Mouse (Mus musculus) lung, postnatal 0 days (tissue): ENCODE results near the gene Blm.

Source experiments
- CTCF ChIP-seq: IDR thresholded peaks from 2 replicates; pipeline ENCODE4 v1.5.1; 2016; ENCODE audit warnings: antibody characterized with exemption, mild to moderate bottlenecking
- EP300 ChIP-seq: IDR thresholded peaks from 2 replicates; pipeline ENCODE4 v1.6.1; 2016; ENCODE audit warnings: antibody characterized with exemption, mild to moderate bottlenecking, control low read depth

- TF ChIP-seq EP300: no peak
- peak; percentile 48 for TF ChIP-seq CTCF
These were observed 20.2 kb upstream of the Blm start for GRCm38 (mm10) chr7:80555146-80555545.
